Mouse (Mus musculus) brown adipose tissue, adult 24 weeks (tissue): Measurements from ENCODE around the gene Hacd1. TPM values are rescaled to one million over a fixed set of nuclear protein-coding genes. Genes with fewer than 3 reads are reported as not detected.
A peak's percentile ranks its signal among the peaks of the same experiment; 100 is the strongest.
"Not testable (repeated sequence)": the region's sequence is repeated elsewhere in the genome, so short reads cannot be mapped to it uniquely, and the experiment has no call there.

ENCODE experiments used
- H3K27ac ChIP-seq: fragments of 200-500 bp; replicated peaks from 2 replicates; pipeline ENCODE4 v1.5.1; 2012; ENCODE audit warnings: low read depth, mild to moderate bottlenecking, low read length
- H3K4me1 ChIP-seq: fragments of 200-500 bp; 2 replicates; pipeline ENCODE4 v1.6.1; 2012; ENCODE audit warnings: low read length, mixed read lengths; ENCODE audit not compliant: control insufficient read depth, insufficient read depth, insufficient read length
- H3K4me3 ChIP-seq: fragments of 200-500 bp; 2 replicates; pipeline ENCODE4 v1.5.1; 2012; ENCODE audit warnings: low read depth, mild to moderate bottlenecking, low read length, moderate library complexity; ENCODE audit not compliant: insufficient read depth
- polyA plus RNA-seq: library from polyadenylated mRNA; stranded (reverse); fragments of >200 nt; gene quantifications from 2 replicates; pipeline ENCODE4 v1.2.4, GENCODE M21; 2012; ENCODE audit not compliant: missing spikeins, insufficient read depth, insufficient read length

Hacd1 gene
- 24.9 and 28.1 TPM in 2 replicates for polyA plus RNA-seq

GRCm38 (mm10) chr2:14055566-14056331, at the start of gene Hacd1:
Gene Hacd1, minus strand, starts transcription at chr2:14056135.
- peak within 1 kb of the TSS; percentile 77 for H3K4me3 ChIP-seq
- peak within 1 kb of the TSS; percentile 45 for H3K27ac ChIP-seq
- H3K4me1 ChIP-seq = no peaks in the 10 kb centered on the region

- H3K4me3 ChIP-seq = no peak overlapping the region
- no peak overlapping the region for H3K27ac ChIP-seq
- peaks cover 3% of the 10 kb centered on the region for H3K4me1 ChIP-seq
Observed at GRCm38 (mm10) chr2:14103924-14104323, 48.0 kb upstream of the Hacd1 start.

- no peak overlapping the region for H3K27ac ChIP-seq
Observed at GRCm38 (mm10) chr2:14102603-14103002, 46.7 kb upstream of the Hacd1 start.

GRCm38 (mm10) chr2:14100533-14100932, 44.6 kb upstream of the Hacd1 start:
- no peak overlapping the region for H3K4me3 ChIP-seq
- no peak overlapping the region for H3K27ac ChIP-seq
- H3K4me1 ChIP-seq = no peaks in the 10 kb centered on the region; the same call in 1 of the 2 replicates

More at GRCm38 (mm10) chr2:14102603-14103002, 46.7 kb upstream of the Hacd1 start:
- H3K4me1 ChIP-seq = no peaks in the 10 kb centered on the region; the same call in 1 of the 2 replicates
- H3K4me3 ChIP-seq = no peak overlapping the region

- H3K4me3 ChIP-seq, H3K27ac ChIP-seq, H3K4me1 ChIP-seq: not testable (repeated sequence)
Observed at GRCm38 (mm10) chr2:14078527-14078926, 22.6 kb upstream of the Hacd1 start.

GRCm38 (mm10) chr2:14074221-14074901, 18.4 kb upstream of the Hacd1 start:
- Histone ChIP-seq H3K4me1 (no peaks in the 10 kb centered on the region), H3K27ac (peak overlapping the region; percentile 96), H3K4me3 (peak overlapping the region; percentile 89)

GRCm38 (mm10) chr2:14073362-14074220, 17.7 kb upstream of the Hacd1 start, which contains the start of gene Stam:
Gene Stam, plus strand, starts transcription at chr2:14074098.
- peak within 1 kb of the TSS; percentile 89 for H3K4me3 ChIP-seq
- H3K27ac ChIP-seq = peak within 1 kb of the TSS; percentile 96
- H3K4me1 ChIP-seq = no peaks in the 10 kb centered on the region

- H3K27ac ChIP-seq = peak overlapping the region; percentile 96
- H3K4me3 ChIP-seq = peak overlapping the region; percentile 89
- no peaks in the 10 kb centered on the region for H3K4me1 ChIP-seq
Observed at GRCm38 (mm10) chr2:14073008-14073361, 17.1 kb upstream of the Hacd1 start.

GRCm38 (mm10) chr2:14070466-14070865, 14.5 kb upstream of the Hacd1 start:
- Histone ChIP-seq H3K4me3 (no peak overlapping the region), H3K4me1 (no peaks in the 10 kb centered on the region), H3K27ac (no peak overlapping the region)

- Histone ChIP-seq H3K27ac (no peak overlapping the region), H3K4me1 (no peaks in the 10 kb centered on the region), H3K4me3 (no peak overlapping the region)
Observed at GRCm38 (mm10) chr2:14069027-14069426, 13.1 kb upstream of the Hacd1 start.

GRCm38 (mm10) chr2:14065704-14066650, 10.0 kb upstream of the Hacd1 start:
- Histone ChIP-seq H3K27ac (no peak overlapping the region), H3K4me3 (no peak overlapping the region), H3K4me1 (no peaks in the 10 kb centered on the region)

- Histone ChIP-seq H3K4me1 (no peaks in the 10 kb centered on the region), H3K27ac (peak overlapping the region; percentile 45), H3K4me3 (peak overlapping the region; percentile 77)
Observed at GRCm38 (mm10) chr2:14055168-14055565, 768 bp downstream of the Hacd1 start.

- peak overlapping the region; percentile 45 for H3K27ac ChIP-seq
- H3K4me3 ChIP-seq = peak overlapping the region; percentile 77
- H3K4me1 ChIP-seq = no peaks in the 10 kb centered on the region
Observed at GRCm38 (mm10) chr2:14054716-14055115, 1.2 kb downstream of the Hacd1 start.

GRCm38 (mm10) chr2:14054163-14054562, 1.8 kb downstream of the Hacd1 start:
- Histone ChIP-seq H3K27ac (no peak overlapping the region), H3K4me3 (no peak overlapping the region), H3K4me1 (no peaks in the 10 kb centered on the region)
